Mouse (Mus musculus) cerebellum, adult 2 months (tissue): ENCODE results near the gene Agbl4.

Experiments
- CTCF ChIP-seq: fragments of 200-500 bp; IDR thresholded peaks from 2 replicates; pipeline ENCODE4 v1.5.1; 2011; ENCODE audit warnings: low read depth, mild to moderate bottlenecking, control low read depth, low read length, moderate library complexity, borderline replicate concordance; ENCODE audit not compliant: insufficient read depth
- POLR2A ChIP-seq: fragments of 200-500 bp; IDR thresholded peaks from 2 replicates; pipeline ENCODE4 v1.6.1; 2011; ENCODE audit warnings: low read length, control low read depth, borderline replicate concordance; ENCODE audit not compliant: insufficient read depth

DNA sequence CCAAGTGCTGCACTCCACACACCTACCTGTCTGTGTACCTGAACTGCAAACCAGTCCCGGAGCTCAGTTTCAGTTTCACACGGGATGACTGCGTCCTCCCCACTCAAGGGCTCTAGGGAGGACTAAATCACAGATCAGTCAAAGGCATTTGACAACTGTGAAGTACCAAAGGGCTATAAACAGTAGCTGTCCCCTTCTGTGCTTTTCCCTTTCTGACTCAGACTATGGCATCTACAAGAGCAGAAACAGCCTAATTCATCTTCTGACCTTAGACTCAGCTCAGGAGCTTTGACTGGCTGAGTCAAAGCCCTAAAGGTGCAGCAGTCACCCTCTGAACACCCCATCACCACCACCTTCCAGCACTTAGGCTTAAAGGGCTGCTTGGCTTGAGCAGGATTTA is 1074.3 kb downstream of the Agbl4 start:
- TF ChIP-seq CTCF (no peak), POLR2A (no peak)
